Mouse (Mus musculus) left cerebral cortex, adult 9 months (tissue): ENCODE data around the gene Rab5c.
A peak's percentile ranks its signal among the peaks of the same experiment; 100 is the strongest.

Experiments used
- DNase-seq, 2 experiments: peaks; one replicate each; pipeline ENCODE4 v3.0.0; 2022; ENCODE audit warnings: low spot score in 2 of 2

The Rab5c gene

GRCm38 (mm10) chr11:100738066-100738604, at the start of gene Rab5c:
Rab5c (minus strand) TSS chr11:100738215.
- peak; percentile 98 to 99 for DNase-seq

DNA sequence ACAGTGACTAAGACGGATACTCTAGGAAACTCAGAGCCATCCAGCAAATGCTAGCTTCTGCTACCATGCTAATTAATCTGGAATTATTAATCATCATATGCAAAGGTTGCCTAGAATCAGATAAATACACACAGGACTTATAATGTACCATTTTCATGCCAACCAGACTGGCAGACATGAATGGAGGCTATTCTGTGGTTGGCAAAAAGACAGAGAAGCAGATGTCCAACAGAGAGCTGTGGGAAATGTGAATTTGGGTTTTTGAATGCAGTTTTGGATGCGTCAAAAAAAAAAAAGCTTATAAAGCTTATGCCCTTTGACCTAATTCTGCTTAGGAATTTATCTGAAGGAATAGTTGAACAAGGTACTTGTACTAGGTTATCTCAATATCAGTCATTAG, 47.8 kb upstream of the Rab5c start:
- DNase-seq = no peak

DNA sequence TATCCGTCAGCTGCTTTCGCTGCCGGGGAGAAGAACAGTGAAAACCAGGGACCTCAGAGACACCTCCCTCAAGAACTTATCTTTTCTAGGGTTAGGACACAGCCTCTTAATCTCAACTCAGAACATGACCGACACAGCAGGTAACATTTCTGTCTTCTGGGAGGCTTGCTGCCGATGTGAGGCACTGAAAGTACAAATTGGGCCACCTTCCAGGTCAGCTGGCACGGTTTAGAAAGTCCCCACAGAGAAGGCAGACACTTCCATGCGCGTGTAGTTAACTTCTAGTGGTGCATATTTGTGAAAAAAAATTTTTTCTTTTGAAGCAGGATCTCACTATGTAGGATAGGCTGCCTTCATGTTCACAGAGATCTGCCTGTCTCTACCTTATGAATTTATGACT, 46.3 kb upstream of the Rab5c start:
- DNase-seq = no peak

DNA sequence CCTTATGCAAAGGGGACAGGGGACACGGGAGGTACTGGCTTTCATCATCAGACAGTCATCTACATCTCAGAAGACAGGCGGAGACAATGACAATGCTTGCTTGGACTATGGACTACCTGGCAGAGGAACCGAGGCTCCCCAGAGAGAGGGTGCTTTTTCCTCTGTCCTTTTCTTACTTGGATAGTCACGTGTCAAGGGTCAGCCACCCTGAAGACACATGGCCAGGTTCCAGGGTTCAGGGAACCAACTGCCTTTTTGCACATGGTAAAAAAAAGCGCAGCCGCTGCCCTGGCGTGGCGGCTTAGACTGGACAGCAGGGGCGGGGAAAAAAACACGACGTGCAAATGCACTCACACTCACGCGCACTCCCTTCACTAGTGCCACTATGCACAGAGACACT, 44.6 kb upstream of the Rab5c start:
- DNase-seq = no peak

DNA sequence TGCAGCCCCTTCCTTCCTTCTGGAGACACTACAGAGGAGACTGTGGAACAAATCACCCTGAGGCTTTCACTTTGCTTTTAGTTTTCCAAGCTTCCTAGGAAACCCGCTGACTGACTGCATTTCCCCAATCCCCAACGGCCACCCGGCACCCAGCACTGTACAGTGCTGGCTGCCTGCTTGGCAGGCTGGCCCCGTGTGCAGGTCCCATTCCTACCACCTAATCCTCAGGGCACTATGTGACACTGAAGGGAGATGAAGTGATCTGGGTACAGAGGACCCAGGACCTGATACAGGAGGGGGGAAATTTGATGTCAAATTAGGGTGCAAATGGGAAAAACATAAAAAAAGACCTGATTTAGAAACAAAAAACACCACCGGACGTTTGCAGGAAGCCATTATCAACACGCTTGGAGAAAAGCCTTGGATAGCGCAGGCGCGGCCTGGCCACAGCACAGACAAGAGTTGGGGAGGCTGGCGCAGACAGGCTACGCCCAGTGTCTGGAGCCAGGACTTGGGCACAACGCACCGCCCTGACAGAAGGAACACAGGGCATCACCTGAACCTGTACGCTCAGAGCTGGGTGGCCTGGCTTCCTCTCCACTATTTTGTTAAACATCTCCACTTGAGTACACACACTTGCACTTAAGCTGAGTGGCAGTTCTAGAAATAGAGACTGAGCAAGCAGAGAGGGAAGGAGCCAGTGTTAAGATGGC, 43.9 kb upstream of the Rab5c start:
- DNase-seq = no peak

DNA sequence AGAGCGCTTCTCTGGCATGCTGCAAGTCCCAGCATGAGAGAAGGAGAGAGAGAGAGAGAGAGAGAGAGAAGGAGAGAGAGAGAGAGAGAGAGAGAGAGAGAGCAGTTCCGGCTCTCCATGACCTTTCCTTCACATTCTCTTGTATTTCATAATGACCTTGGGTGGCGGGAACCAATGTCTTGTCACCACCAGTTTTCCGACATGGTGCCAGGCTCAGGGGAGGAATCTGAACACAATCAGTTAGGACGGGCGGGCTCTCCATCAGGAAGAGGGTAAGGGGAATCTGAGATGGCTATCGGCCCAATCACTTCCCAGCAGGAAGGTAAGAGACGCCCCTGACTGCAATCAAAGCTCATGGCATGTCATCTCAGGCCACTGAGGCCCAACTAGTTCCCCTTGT, 42.2 kb upstream of the Rab5c start:
- no peak for DNase-seq

GRCm38 (mm10) chr11:100778069-100778468, 40.1 kb upstream of the Rab5c start:
- no peak for DNase-seq

DNA sequence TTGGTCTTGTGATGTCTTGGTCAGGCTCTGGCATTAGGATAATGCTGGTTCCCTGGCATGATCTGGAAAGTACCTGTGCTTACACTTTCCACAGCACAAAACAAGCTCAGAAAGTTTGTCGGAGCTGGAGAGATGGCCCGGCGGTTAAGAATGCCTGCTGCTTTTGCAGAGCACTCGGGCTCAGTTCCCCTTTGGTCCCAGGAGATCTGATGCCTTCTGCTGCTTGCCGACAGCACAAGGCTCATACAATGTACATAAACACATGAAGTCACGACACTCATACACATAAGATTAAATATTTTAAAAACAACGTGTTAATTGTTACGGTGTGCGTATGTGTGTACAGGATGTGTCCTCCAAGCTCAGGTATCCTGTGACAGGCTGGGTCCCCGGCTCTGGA, 37.9 kb upstream of the Rab5c start:
- DNase-seq = no peak

DNA sequence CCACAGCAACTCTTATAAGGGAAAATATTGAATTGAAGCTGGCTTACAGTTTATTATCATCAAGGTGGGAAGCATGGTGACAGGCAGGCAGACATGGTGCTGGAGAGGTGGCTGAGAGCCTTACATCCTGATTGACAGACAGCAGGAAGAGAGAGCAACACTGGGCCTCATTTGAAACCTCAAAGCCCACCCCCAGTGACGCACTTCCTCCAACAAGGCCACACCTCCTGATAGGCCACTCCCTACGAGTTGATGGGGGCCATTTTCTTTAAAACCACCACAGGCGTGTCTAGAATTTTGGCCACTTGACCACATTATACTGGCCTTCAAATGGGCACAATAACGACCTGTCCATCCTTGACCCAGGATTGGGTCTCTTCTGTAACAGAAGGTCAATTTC, 36.2 kb upstream of the Rab5c start:
- no peak for DNase-seq

- peak in 1 of 2 experiments; percentile 81 for DNase-seq
Observed at GRCm38 (mm10) chr11:100770646-100771408, 32.8 kb upstream of the Rab5c start, which contains the start of gene Ghdc. Ghdc (minus strand) TSS chr11:100770957.

GRCm38 (mm10) chr11:100769980-100770379, 32.0 kb upstream of the Rab5c start:
- no peak for DNase-seq

GRCm38 (mm10) chr11:100767871-100768270, 29.9 kb upstream of the Rab5c start:
- no peak for DNase-seq

DNA sequence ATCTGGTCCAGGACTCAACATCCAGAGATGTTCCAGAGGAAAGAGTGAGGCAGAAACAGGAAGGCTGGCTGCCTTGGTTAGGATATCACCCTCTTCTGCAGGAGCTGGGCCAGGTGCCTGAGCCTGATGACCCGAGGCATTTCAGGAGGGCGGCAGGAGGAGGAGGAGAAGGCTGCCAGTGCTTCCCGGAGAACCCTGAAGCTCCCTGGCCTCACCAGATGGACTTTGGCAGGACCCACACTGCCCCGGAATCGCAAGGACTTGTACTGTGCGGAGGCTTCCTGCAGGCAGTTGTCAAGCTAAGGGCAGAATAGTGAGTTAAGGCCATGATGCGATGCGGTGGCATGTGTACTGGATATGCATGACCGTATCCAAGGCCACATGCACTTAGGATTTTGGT, 28.7 kb upstream of the Rab5c start:
- no peak for DNase-seq

- DNase-seq = no peak
Observed at GRCm38 (mm10) chr11:100762831-100763230, 24.8 kb upstream of the Rab5c start, which contains the start of gene Hcrt. Hcrt (minus strand) TSS chr11:100762931.

- DNase-seq = peak in 1 of 2 experiments; percentile 91
Observed at GRCm38 (mm10) chr11:100761547-100762045, 23.6 kb upstream of the Rab5c start.

DNA sequence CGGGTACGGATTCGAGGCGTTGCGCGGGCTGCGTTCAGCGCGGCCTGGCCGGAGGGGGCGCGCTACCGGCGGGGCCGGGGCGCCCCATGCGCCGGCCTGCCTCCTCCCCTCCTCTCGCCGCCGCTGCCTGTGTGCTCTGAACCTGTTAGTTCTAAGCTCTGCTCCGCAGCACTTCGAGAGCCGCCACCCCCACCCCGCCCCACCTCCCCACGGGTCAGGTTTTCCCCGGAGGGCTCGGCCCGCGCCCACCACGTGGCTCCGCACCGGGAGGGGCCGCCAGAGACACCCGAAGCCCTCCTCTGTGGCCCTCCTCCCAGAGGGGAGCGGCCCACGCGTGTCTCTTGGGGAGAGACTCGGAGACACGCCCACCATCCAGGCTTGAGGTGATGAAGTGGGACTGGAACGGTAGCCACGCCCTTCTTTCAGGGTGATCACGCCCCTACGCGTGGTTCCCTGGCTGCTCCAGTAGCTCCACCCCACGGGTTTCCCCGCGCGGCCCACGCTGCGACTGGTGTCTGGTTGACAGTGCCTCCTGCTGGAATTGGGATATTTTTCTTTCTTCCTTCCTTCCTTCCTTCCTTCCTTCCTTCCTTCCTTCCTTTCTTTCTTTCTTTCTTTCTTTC, 21.7 kb upstream of the Rab5c start, which contains the start of gene Kcnh4:
Gene Kcnh4 (minus strand): TSS at position 332 of the 623 bp plus-strand sequence.
- DNase-seq = peak; percentile 89 to 93

GRCm38 (mm10) chr11:100758707-100759610, 20.9 kb upstream of the Rab5c start:
- DNase-seq = no peak

- no peak for DNase-seq
Observed at GRCm38 (mm10) chr11:100757566-100757965, 19.6 kb upstream of the Rab5c start.

GRCm38 (mm10) chr11:100756476-100756875, 18.5 kb upstream of the Rab5c start:
- no peak for DNase-seq

- DNase-seq = peak in 1 of 2 experiments; percentile 74
Observed at GRCm38 (mm10) chr11:100754693-100755057, 16.7 kb upstream of the Rab5c start.
